Mouse (Mus musculus): ENCODE results near the gene Best3.
"Not testable (repeated sequence)": the region's sequence is repeated elsewhere in the genome, so short reads cannot be mapped to it uniquely, and the experiment has no call there.

The Best3 gene

DNA sequence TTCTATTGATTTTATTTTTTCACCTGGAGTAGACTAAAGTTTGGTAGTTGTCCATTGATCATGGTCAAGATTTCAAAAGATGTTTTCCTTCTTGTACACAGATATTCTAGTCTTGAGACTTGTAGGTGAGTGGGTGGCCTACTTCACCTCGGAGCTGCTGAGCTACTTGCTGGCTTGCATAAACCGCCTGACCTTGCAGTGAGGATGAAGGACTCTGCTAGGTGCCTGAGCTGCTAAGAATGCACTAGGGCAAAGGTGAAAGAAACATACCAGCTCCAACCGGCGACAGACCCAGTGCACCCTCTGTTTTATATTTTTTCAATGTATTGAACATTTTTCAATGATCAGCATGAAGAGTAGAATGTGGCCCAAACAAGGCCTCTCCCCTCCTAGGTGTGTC, 5.8 kb upstream of the Best3 start:
- DNase-seq, result no peak

DNA sequence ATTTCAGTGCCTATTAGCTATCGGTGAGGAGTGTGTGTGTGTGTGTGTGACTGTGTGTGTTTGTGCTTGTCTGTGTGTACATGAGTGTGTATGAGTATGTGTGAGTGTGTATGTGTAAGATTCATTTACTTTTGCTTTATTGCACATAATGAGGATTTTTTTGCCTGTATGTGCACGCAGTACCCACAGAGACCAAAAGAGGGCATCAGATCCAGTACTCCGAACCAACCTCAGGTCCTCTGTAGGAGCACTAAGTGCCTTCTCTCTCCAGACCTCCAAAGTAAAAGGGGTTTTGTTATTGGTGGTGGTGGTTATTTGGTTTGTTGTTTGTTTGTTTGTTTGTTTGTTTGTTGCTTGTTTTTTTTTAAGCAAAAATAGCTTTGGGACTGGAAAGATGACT, 5.2 kb upstream of the Best3 start:
- no peak for DNase-seq

DNA sequence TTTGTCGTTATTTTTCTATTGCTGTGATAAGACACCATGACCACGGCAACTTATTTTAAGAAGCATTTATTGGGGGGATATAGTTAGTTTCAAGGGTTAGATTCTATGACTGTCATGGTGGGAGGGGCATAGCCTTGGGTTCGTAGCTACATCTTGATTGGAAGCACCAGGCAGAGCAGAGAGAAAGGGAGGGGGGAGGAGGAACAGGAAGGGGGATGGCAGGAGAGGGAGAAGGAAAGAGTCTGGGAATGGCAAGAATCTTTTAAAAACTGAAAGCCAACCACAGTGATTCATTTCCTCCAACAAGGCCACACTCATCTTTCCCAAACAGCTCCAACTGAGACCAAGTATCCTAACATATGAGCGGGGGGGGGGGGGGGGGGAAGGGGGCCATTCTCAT, 3.6 kb upstream of the Best3 start:
- no peak for DNase-seq

DNA sequence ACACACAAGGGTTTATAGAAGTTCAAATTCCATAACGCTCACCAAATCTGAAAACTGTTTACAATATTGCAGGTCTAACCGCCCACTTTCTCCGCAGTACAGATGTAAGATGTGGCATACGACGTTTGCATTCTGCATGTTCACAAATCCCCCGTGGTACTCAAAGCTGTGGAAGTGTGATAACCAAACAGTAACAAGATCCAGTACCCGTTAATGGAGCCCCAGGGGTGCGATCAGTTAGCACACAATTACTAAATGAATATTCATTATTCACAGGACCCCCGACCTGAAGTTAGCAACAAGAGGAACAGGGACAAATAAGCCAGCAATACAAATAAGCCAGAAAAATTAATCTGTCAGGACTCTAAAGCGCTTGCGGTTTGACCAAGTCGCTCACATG, 1.3 kb upstream of the Best3 start:
- no peak for DNase-seq

DNA sequence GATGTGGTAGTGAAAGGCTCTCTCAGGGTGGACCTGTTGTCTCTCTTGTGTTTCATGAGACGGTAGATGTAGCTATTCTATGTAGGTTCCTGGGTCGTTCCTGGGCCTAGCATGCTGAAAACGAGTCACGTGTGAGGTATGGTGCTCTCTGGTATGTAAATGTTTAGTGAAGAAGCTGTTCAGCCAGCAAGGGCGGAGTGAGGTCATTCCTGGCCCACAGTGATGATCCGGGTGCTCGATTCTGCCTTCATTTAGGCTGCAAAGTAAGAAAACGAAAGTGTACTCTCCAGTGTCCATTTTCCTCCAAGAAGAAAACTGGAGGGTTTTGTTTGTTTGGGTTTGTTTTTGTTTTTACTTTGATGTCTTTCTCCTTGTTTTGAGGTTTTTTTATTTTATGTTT, 7.9 kb downstream of the Best3 start:
- DNase-seq, result no peak

DNA sequence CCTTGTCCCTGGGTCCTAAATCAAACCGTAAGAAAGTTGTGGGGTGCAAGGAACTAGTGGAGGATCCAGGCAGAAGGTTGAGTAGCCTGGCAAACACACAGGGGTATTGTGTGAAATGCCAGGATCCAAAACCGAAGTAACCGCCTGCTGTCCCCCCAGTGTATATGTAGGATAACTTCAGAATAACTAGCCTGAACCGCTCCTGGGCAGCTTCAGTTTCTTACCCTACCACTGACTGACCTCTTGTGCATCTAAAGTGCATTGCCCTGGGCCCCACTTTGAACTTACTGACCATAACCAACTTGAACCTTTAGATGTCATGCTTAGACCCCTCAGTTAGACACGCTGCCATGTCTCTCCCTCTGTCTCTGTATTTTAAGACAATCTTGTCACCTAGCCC, 9.0 kb downstream of the Best3 start:
- DNase-seq, result no peak

DNA sequence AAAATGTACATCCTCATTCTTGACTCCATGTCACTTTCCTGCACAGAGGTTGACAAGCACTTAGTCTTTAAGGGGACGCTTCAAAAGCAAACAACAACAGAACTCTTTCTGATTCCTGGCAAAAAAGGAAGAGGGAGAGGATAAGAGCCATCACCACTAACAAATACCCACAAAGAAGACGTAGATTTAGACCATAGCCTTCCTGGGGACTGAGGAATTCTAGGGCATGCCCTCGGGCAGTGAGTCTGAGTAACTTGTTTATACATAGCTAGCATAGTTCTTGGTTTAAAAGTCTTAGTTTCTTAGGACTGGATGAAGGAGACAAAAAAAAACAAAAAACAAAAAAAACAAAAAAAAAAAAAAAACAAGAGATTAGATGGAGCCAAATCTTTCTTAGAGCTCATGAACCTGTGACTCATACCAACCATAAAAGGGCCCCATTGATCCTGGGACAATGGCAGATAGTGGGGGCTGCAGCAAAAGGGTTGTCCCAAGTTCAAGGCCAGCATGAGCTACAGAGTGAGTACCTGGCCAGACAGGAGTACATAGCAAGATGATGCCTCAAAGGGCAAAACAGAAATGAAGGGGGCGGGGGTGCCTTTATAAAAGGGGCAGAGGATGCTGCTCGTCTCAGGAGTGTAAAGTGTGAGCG, 9.6 kb downstream of the Best3 start:
- DNase-seq, result no peak

DNA sequence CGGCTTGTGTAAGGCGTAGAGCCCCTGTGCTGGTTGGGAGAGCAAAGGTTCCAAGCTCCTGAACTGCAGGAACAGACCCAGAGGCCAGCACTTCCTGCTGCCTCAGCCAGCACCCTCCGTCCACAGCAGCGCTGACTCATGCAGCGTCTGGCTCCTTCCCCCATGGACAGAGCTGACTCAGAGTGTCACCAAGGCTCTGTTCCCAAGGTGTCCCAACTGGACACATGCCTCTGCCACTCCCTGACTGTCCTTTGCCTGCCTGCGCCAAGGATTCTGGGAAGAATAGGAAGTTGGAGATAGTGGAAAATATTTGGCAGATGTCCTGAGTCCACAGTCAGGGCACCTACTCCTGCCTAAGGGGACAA, 10.1 kb downstream of the Best3 start:
- DNase-seq, result no peak

DNA sequence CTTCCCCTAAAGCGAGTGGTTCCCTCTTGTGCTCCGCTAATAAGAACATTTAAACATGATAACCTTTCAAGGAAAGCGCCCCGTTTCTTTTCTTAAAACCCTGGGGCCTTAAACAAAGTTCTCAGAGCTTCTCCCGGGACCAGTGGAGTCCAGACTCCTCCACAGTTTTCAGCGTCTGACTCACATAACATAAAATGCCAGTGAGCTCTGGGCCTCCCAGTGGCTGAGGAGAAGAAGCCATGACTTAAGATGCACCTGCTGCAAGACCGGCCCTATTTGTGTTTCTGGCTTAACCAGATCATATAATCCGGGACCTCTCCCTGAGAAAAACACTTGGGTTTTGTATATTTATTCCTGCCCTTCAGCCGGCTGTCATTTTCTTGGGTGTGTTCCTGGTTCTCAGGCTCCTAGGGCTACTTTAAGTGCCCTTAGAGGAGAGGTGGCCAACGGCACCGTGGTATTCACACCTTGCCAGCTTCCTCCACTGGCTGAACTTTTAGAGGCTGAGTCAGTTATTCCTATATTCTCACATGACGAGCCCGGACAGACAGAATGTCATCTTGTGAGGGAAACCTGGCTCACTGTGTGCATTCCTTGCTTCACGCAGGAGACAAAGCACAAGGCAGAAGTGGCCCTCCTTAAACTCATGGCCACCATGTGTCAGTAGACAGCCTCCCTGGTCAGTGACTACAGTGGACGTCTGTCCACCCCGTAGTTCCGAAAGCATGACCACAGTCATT, 12.8 kb downstream of the Best3 start:
- DNase-seq, result no peak

DNA sequence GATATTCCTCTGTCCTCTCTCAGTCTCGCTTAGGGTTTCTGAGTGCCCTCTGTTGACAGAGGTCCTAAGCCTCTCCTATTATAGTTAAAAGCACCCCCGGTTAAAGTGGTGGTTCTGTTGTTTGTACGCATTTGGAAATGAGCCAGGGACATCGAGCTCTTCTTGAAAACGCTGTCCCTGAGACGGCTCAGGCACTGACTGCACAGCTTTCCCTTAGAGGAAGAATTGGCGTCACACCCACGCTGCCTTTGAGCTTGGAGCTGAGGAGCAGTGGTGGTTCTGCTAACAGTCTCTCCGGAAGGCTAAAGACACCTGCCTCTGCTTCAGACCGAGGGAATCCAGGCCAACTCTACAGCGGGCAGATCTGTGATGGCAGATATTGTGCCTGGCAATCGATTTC, 14.9 kb downstream of the Best3 start:
- DNase-seq, result no peak

DNA sequence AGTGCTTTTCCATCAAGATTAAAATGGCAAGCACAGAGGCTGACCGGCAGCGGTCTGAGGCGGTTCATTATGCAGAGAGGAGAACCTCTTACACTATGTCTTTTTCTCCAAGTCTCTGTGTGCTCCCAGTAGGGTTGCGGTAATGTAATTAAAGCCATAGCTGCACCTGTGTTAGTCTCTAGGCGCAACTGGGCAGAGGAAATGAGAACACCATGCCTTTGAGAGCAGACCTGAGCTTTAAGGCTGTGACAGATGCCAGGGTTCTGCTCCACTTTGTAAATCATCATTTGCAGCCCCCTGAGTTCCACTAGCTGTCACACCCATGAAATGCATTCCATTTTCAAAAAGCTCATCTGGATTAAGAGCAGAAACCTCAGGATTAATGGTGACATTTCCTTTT, 18.6 kb downstream of the Best3 start:
- no peak for DNase-seq

DNA sequence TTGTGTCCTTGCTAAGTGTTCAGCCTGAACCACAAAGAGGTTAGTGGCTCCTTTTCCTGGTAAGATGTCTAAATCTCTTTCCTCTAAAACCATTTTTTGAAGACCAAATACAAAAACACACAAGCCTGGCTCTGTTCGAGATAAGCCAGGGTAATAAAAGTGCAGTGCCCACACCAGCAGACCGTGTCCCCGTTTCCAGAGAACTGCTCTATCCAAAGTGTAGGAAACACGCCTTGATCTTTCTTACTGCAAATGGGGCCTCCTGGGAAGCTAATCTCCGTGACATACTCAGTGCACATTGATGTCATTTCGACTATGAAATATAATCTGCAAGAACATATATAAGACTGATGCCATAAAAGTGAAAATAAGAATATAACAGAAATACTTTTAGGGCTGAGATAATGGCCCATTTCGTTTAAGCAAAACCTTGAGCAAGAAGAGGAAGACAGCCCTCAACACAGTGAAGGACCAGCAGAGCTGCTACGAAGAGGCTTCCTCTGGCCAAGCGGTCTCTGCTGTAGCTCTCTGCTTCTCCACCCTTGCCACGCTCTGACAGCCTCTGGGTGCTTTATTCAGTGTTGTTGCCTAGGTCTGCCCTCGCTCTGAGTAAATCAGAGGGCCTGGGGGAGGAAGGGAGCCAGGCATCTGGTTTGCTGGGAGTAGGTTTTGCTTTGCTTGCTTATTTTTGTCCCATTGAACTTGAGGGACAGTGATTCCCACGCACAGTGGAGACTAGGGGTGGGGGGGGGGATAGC, 19.8 kb downstream of the Best3 start:
- DNase-seq, result no peak

DNA sequence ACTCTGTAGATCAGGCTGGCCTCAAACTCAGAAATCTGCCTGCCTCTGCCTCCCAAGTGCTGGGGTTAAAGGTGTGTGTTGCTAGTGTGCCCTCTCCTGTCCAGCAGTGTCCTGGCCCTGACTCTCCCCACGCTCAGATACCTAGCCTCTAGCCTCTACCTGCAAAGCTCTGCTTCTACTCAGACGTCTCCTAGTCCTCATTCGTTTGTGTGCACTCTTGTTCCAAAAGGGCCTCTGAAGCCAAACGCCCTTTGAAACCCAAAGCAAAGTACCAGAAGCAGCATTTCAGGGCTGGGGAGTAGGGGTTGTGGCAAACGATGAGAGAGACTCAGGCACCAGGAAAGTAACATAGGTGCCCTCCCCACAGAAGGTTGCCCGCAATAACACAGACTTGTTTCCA, 23.6 kb downstream of the Best3 start:
- no peak for DNase-seq

DNA sequence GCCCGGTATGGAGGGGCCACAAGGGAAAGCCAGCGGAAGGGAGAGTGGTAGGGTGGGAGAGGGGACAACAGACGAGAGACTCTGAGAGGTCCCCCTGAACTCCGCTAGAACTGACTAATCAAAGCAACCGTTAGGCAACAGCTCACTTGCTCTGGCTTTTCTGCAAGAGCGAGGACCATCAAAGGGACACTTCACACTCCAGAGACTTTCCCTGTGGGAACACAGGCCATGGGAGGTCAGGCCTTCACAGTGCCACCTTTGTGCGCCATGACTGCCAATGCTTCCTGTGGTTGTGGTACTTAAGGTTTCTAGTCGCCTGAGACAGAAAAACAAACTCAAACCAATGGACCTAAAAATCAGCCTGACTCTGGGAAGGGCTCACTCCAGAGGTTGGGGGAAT, 24.9 kb downstream of the Best3 start:
- DNase-seq, result no peak

DNA sequence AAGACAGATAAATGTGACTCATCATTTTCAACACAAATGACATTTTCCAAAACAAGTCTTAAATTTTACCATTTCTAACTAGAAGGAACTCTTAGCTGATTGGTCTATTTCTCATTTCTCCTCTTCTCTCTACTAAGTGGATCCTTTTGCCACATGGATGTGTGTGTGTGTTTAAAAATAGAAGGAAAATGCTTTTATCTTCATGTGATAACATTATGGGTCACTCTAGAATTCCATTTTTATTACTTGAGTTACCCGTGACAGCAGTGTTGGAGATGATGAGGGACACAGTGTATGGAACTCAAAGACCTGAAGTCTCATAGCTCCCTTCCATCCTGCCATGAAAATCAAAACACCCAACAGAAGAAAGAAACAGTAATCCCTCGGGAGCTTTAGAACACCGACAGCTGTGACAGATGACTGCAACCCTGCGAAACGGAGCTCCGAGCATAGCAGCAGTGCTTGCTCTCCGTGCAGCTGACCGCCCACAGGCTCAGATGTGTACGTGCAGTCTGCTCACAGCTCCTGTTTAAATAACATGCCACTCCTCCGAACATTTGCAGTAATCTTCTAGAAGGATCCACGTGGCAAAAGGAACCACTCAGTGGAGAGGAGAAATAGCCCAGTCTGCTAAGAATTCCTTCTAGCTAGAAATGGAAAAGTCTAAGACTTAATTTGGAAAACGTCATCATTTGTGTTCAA, 27.7 kb downstream of the Best3 start:
- no peak for DNase-seq

DNA sequence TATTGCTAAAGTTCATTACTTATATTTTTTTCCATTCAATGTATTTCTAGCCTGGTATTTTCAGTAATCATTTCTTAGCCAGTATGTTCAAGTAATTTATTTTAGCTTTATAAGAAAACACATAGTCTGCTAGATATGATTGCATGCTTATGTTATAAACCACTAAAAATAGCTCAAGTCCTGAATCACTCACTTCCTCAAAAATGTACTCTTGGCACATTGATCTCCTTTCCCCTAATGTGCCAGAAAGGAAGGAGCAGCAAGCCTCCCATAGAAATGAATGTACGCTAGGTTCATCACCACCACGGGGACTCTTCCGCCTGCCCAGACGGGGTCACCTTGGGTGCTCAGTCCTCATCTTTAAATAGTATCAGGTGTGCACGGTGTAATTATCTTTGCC, 28.5 kb downstream of the Best3 start:
- no peak for DNase-seq

DNA sequence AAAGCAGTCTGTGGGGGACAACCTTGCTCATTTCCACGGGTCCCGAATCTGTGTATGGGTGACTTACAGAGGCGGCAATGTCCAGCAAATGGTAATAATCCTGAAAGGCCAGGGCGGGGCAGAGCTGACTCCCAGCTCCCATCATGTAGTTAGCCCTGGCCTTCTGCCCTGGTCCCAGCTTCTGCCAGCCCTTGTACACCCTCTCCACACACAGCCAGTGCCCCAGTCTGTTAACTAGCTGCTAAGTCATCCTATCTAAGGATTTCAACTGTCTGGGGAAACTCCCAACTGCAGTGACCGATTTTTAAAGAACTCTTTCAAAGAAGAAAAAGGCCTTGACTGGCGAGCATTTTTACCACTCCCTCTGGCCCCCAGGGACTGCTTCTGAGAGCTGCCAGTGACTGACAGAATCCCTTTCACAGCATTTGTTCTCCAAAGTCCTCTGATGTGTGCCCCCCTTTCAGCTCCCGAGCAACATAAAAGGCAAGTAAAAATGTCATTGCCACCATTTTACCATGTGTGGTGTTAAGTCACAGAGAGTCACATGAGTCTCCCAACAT, 32.2 kb downstream of the Best3 start:
- DNase-seq, result no peak

DNA sequence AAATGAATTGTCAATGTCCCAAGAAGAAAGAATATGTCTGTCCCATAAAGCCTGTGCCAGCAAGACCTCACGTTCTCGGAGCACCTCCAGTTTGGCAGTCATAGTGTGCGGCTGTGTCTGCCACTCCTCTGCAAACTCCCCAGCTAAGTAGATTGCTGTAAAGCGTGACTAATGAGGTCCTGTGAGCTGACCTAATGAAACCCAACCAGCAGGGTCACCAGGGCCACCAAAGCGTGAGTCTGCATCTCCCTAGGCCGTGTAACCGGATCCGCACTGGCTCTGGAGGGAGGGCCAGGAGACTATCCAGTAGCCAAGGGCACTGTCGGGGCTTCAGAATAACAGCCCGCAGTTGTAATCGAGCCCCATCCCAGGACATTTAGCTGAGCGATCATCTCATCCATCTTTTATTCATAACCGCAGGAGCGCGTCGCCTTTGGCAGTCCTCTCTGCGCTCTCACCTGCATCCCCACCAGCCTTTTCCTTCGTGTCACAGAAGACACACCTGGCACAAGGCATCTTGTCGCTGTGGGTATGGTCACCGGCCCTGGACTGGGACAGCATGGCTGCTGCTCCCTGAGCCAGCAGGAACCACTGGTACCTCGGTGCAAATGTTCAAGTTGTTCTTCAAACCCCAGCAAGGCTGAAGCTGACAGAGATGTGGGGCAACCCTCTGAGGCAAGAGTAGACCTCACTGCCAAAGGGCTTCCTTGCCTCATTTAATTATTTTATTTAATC, 35.1 kb downstream of the Best3 start:
- DNase-seq, result no peak

DNA sequence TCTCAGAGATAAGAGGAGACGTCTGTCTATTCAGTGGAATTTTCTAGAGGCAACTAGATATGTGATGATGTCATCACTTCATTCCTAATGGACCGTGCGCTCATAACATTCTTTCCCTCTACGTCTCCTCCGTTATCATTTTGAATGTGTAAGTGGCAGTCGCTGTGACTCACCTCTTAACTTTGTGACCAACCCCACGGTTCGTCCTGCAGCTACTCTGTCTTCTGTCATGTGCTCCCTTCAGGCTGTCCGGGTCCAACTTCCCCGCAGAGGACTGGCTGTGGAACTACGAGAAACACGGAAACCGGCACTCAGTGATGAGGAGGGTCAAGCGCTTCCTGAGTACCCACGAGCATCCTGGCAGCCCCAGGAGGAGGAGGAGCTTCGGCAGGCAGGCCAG, 37.6 kb downstream of the Best3 start:
- no peak for DNase-seq

DNA sequence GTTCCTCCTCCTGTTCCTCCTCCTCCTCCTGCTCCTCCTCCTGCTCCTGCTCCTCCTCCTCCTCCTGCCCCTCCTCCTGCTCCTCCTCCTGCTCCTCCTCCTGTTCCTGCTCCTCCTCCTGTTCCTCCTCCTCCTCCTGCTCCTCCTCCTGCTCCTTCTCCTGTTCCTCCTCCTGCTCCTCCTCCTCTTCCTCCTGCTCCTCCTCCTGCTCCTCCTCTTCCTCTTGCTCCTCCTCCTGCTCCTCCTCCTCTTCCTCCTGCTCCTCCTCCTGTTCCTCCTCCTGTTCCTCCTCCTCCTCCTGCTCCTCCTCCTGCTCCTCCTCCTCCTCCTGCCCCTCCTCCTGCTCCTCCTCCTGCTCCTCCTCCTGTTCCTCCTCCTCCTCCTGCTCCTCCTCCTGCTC, 39.7 kb downstream of the Best3 start:
- not testable (repeated sequence) for DNase-seq

DNA sequence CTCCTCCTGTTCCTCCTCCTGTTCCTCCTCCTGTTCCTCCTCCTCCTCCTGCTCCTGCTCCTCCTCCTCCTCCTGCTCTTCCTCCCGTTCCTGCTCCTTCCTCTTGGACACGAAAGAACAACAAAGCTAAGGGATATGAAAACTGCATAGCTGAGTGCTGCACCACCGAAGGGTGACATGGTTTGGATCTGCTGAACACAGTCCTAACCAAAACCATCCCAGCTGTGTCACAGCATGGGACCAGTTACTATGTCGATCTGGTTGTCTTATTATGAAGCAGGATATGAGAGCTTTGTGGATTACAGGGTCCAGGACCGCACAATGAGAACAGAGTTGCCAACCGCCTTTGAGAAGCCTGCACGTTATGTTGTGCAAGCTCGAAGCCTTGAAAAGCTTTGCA, 40.1 kb downstream of the Best3 start:
- DNase-seq, result peak; percentile 9

DNA sequence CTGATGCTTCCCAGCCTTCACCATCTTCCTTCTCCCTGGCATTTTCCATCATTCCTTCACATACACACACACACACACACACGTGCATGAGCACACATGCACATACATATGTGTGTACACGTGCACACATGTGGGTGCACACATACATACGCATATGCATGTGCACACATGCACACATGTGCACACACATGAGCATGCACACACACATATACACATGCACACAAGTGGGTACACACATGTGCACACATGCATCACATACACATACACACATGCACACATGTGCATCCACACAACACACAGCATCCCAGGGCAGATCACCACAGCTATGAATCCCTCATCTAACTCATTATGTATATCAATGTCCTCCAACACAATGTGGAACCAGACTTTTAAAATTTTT, 45.0 kb downstream of the Best3 start:
- DNase-seq, result no peak

DNA sequence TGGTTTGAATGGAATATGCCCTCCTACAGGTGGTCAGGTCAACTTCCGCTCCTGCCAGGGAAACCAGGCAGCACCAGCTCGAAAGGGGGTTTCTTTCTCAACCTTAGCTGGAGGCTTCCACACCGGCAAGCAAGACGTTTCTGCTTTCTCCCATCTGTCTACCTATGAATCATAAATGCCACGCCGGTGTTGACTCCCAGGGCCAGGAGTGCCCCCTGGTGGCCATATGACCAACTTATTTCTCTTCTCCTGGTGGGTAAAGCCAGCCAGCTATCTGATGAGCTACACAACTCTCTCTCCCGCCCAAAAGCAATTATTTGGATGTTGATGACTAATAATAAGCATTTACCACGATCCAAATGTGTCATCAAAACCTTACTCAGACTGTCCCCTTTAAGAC, 47.7 kb downstream of the Best3 start:
- peak; percentile 59 for DNase-seq
